Mouse (Mus musculus): ENCODE data around the gene Pcgf2. TPM values are rescaled to one million over a fixed set of nuclear protein-coding genes. Genes with fewer than 3 reads are reported as not detected.

The Pcgf2 gene
- polyA plus RNA-seq, 1 experiment = 74.6 TPM

- no peaks in the 10 kb centered on the region for H3K4me1 ChIP-seq (ENCODE audit: control insufficient read depth, insufficient read depth, low read length)
- H3K9me3 ChIP-seq (replicated peaks; ENCODE audit: control insufficient read depth, insufficient read depth, low read length, poor library complexity, severe bottlenecking) = no peaks in the 10 kb centered on the region
- no peak overlapping the region for H3K27ac ChIP-seq (ENCODE audit: insufficient read depth, low read length)
- TF ChIP-seq POLR2A (IDR thresholded peaks at IDR 0.05; ENCODE audit: insufficient read depth, low read length) (no peak), CTCF (IDR thresholded peaks at IDR 0.05; ENCODE audit: low read depth, low read length) (no peak), EP300 (IDR thresholded peaks at IDR 0.05; ENCODE audit: insufficient read depth, low read depth, low read length) (no peak)
- peak overlapping the region; percentile 90 for H3K4me3 ChIP-seq (ENCODE audit: low read depth, low read length)
- peak overlapping the region; percentile 97 for H3K9ac ChIP-seq (ENCODE audit: low read depth, poor library complexity, severe bottlenecking)
- H3K36me3 ChIP-seq (ENCODE audit: control insufficient read depth, insufficient read depth, low read length, poor library complexity, severe bottlenecking) = peaks cover 6% of the 10 kb centered on the region
- no peaks in the 10 kb centered on the region for H3K27me3 ChIP-seq (ENCODE audit: control insufficient read depth, insufficient read depth, low read length, poor library complexity, severe bottlenecking)
Measured at GRCm38 (mm10) chr11:97700746-97701580, 666 bp upstream of the Pcgf2 start.

- Histone ChIP-seq H3K4me3 (ENCODE audit: low read depth, low read length) (peak overlapping the region; percentile 90), H3K27ac (ENCODE audit: insufficient read depth, low read length) (peak overlapping the region; percentile 89), H3K9ac (ENCODE audit: low read depth, poor library complexity, severe bottlenecking) (peak overlapping the region; percentile 97), H3K4me1 (ENCODE audit: control insufficient read depth, insufficient read depth, low read length) (peaks cover 6% of the 10 kb centered on the region), H3K36me3 (ENCODE audit: control insufficient read depth, insufficient read depth, low read length, poor library complexity, severe bottlenecking) (no peaks in the 10 kb centered on the region), H3K27me3 (ENCODE audit: control insufficient read depth, insufficient read depth, low read length, poor library complexity, severe bottlenecking) (no peaks in the 10 kb centered on the region), H3K9me3 (replicated peaks; ENCODE audit: control insufficient read depth, insufficient read depth, low read length, poor library complexity, severe bottlenecking) (no peaks in the 10 kb centered on the region)
- TF ChIP-seq POLR2A (IDR thresholded peaks at IDR 0.05; ENCODE audit: insufficient read depth, low read length) = peak; percentile 97
- TF ChIP-seq CTCF (IDR thresholded peaks at IDR 0.05; ENCODE audit: low read depth, low read length) = no peak
- TF ChIP-seq EP300 (IDR thresholded peaks at IDR 0.05; ENCODE audit: insufficient read depth, low read depth, low read length) = peak; percentile 42; the same call in 1 of the 2 replicates
Measured at GRCm38 (mm10) chr11:97699626-97700002, 683 bp downstream of the Pcgf2 start.

- peak overlapping the region; percentile 52 for H3K27ac ChIP-seq (ENCODE audit: insufficient read depth, low read length)
- no peaks in the 10 kb centered on the region for H3K9me3 ChIP-seq (replicated peaks; ENCODE audit: control insufficient read depth, insufficient read depth, low read length, poor library complexity, severe bottlenecking)
- no peaks in the 10 kb centered on the region for H3K36me3 ChIP-seq (ENCODE audit: control insufficient read depth, insufficient read depth, low read length, poor library complexity, severe bottlenecking)
- H3K4me1 ChIP-seq (ENCODE audit: control insufficient read depth, insufficient read depth, low read length) = peaks cover 6% of the 10 kb centered on the region
- peak overlapping the region; percentile 90 for H3K4me3 ChIP-seq (ENCODE audit: low read depth, low read length)
- TF ChIP-seq CTCF (IDR thresholded peaks at IDR 0.05; ENCODE audit: low read depth, low read length) (peak; percentile 48), EP300 (IDR thresholded peaks at IDR 0.05; ENCODE audit: insufficient read depth, low read depth, low read length) (no peak)
- H3K9ac ChIP-seq (ENCODE audit: low read depth, poor library complexity, severe bottlenecking) = peak overlapping the region; percentile 97
- no peaks in the 10 kb centered on the region for H3K27me3 ChIP-seq (ENCODE audit: control insufficient read depth, insufficient read depth, low read length, poor library complexity, severe bottlenecking)
Measured at GRCm38 (mm10) chr11:97698741-97699611, 1.3 kb downstream of the Pcgf2 start.

- Histone ChIP-seq H3K9ac (ENCODE audit: low read depth, poor library complexity, severe bottlenecking) (peak overlapping the region; percentile 97), H3K9me3 (replicated peaks; ENCODE audit: control insufficient read depth, insufficient read depth, low read length, poor library complexity, severe bottlenecking) (no peaks in the 10 kb centered on the region), H3K4me3 (ENCODE audit: low read depth, low read length) (peak overlapping the region; percentile 90), H3K27ac (ENCODE audit: insufficient read depth, low read length) (peak overlapping the region; percentile 49), H3K4me1 (ENCODE audit: control insufficient read depth, insufficient read depth, low read length) (peaks cover 6% of the 10 kb centered on the region), H3K27me3 (ENCODE audit: control insufficient read depth, insufficient read depth, low read length, poor library complexity, severe bottlenecking) (no peaks in the 10 kb centered on the region), H3K36me3 (ENCODE audit: control insufficient read depth, insufficient read depth, low read length, poor library complexity, severe bottlenecking) (0 out of 2 replicates have a peak, but pooled peaks cover 7% of the 10 kb centered on the region)
- TF ChIP-seq POLR2A (IDR thresholded peaks at IDR 0.05; ENCODE audit: insufficient read depth, low read length) (no peak), CTCF (IDR thresholded peaks at IDR 0.05; ENCODE audit: low read depth, low read length) (no peak), EP300 (IDR thresholded peaks at IDR 0.05; ENCODE audit: insufficient read depth, low read depth, low read length) (no peak)
Measured at GRCm38 (mm10) chr11:97697891-97698529, 2.3 kb downstream of the Pcgf2 start.

DNA sequence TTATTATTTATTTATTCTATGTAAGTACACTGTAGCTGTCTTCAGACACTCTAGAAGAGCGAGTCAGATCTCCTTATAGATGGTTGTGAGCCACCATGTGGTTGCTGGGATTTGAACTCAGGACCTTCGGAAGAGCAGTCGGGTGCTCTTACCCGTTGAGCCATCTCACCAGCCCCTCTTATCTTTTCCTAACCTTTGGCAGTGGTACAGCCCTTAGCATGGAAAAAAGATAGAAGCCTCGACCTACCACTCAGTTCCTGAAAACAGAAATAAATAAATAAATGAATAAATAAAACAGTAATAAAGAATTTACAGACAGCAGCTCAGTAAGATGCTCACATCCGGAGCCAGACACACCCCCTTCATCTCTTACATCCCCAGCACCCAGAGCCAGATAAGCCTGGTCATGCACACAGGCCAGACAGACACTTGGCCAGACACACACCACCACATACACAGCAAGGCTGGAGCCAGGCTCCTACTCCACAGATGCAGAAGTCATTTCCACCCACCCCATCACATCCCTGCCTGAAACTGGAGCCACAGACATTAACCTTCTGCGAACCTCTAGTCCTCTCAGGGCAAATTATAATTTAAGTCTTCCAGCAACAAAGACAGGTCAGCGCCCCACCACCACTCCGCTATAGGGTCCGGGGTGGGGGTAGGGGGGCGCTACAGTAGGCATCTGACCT is 3.0 kb downstream of the Pcgf2 start:
- peak overlapping the region; percentile 49; the same call in 1 of the 2 replicates for H3K27ac ChIP-seq (ENCODE audit: insufficient read depth, low read length)
- H3K27me3 ChIP-seq (ENCODE audit: control insufficient read depth, insufficient read depth, low read length, poor library complexity, severe bottlenecking) = no peaks in the 10 kb centered on the region
- H3K9ac ChIP-seq (ENCODE audit: low read depth, poor library complexity, severe bottlenecking) = peak overlapping the region; percentile 97
- no peaks in the 10 kb centered on the region for H3K9me3 ChIP-seq (replicated peaks; ENCODE audit: control insufficient read depth, insufficient read depth, low read length, poor library complexity, severe bottlenecking)
- peaks cover 12% of the 10 kb centered on the region; the same call in 1 of the 2 replicates for H3K36me3 ChIP-seq (ENCODE audit: control insufficient read depth, insufficient read depth, low read length, poor library complexity, severe bottlenecking)
- peak overlapping the region; percentile 90 for H3K4me3 ChIP-seq (ENCODE audit: low read depth, low read length)
- TF ChIP-seq CTCF (IDR thresholded peaks at IDR 0.05; ENCODE audit: low read depth, low read length) = no peak
- TF ChIP-seq POLR2A (IDR thresholded peaks at IDR 0.05; ENCODE audit: insufficient read depth, low read length) = no peak
- no peak for TF ChIP-seq EP300 (IDR thresholded peaks at IDR 0.05; ENCODE audit: insufficient read depth, low read depth, low read length)
- peaks cover 6% of the 10 kb centered on the region for H3K4me1 ChIP-seq (ENCODE audit: control insufficient read depth, insufficient read depth, low read length)

Measured in ES-Bruce4 (cell line).